Mouse (Mus musculus): ENCODE measurements around the gene Zfp607b. TPM values are rescaled to one million over a fixed set of nuclear protein-coding genes. Genes with fewer than 3 reads are reported as not detected.

Gene Zfp607b
- polyA plus RNA-seq (2014; fragmentation: Illumina TruSeq; extraction: RNeasy Lipid Tissue Mini Kit (QIAGEN cat#74804); ENCODE audit: low read depth, low replicate concordance), result 2.1 TPM

DNA sequence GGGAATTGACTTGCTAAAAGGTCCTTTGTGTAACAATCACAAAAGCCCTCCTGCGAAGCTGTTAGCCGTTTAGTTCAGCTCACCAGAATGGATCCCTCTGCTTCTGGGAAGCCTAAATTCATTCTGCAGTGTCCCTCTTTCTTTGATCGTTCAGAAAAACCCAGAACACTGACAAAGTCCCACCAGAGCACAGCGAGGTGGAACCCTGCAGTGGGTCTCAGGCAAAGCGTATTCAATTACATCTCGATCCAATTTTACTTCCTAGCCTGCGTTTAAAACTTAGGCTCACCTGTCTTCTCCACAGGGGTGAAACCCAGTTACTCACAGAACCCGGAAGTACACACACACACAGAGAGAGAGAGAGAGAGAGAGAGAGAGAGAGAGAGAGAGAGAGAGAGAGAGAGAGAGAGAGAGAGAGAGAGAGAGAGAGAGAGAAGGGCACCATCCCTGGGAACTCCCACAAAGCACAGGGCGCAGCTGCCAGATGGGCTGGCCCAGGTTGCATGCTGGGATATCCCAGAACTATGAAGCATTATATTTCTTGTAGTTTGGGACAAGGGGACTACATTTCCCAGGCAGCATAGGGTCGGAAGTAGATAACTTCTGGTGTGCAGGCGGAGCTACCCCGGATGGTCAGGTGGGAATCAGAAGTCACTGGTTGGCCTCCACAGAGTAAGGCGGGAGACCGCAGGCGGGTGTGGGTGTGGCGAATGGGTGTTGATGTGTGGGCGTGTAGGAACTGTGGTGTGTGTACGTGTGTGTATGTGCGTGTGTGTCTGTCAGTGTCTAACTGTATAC, at the start of gene Zfp607b:
Gene Zfp607b (plus strand): TSS at position 526 of the 798 bp plus-strand sequence.

DNA sequence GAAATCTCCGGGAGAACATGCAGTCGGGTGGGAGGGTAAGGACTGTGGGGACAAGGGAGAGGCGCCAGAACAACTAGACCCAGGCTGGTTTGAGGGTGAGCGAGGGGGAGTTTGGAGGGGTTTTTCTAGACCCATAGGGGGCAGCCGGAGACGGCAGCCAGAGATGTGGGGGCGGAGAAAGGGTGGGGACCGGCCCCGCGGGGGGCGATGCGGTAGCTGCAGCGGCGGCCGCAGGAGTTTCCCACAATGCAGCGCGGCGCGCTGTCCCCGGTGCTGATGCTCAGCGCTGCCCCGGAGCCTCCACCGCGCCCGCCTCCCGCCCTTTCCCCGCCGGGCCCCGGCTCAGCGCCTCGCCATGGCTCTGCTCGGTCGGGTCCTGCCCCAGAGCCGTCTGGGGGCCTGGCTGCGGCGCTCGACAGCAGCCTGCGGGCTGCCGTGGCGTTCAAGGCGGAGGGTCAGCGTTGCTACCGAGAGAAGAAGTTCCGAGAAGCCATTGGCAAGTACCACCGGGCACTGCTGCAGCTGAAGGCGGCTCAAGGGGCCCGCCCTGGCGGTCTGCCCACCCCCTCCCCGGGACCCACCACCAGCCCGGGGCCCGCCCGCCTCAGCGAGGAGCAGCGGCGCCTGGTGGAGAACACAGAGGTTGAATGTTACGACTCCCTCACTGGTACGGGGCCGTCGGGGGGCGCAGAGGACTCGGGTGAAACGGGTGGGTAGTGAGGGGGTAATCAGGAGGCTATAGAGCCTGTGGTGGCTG, 35.3 kb upstream of the Zfp607b start, which contains the start of gene Ttc9b:
Gene Ttc9b (plus strand): TSS at position 235 of the 757 bp plus-strand sequence.

DNA sequence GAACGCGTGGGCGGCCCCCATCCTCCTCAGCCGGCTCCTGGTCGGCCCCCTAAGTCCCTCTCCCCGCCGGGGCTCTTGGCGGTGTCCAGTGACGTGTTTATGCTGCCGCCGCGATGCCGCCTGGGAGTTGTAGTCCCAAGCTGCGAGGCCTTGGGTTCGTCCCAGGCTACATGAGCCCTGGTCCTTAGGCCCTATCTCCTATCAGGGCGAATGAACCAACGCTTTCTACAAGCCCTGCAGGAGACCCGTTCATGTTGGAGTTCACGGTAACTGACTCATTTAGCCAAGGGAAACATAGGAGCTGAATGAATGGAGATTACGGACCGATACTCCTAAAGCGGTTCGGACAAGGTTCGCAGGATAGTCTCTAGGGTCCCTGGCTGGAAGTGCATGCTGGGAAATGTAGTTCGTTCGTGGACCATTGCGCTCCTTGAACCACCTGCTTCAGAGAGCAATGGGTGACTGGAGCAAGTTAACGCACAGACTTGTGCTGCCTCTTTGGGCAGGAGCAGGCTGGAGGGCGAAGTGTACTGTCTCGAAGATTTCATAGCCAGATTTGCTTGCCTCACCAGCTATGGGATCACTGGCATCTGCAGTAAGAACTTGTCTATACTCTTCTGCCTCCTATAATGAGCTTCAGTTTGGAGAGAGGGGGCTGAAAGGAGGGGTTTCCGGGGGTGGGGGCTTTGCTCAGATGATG, 14.5 kb upstream of the Zfp607b start, which contains the start of gene Map3k10:
Gene Map3k10 (minus strand): TSS at position 77 of the 700 bp plus-strand sequence.

DNA sequence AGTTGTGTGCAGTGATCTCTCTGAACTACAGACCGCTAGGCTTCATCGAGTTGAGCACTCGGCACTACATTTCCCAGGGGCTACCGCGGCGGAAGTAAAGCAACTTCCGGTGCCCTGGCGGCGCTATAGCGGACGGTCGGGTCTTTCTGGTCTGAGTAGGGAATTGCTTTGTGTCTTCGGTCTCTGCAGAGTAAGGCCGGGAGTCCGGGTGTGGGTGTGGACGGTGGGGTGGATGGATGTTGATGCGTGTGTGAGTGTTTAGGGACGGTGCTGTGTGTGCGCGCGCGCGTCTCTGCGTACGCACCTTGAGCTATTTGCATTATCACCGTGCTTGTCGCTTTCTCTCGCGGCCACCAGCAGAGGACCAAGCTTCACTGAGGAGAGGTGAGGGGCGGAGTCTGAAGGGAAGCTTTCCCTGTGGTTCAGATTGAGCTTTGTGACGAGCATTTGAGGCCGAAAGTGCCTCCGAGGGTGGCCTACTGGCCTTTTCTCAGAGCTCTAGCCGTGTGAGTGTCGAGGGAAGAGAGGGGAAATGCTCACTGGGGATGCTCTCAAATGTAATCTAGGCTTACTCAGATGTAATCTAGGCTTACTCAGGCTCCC, 42.2 kb downstream of the Zfp607b start, which contains the start of gene Zfp60:
Gene Zfp60 (plus strand): TSS at position 109 of the 603 bp plus-strand sequence.

Other genes with a start within 250 kb of the Zfp607b start
- gene Sptbn4, start 241.7 kb upstream of the Zfp607b start, polyA plus RNA-seq (2014; fragmentation: Illumina TruSeq; extraction: RNeasy Lipid Tissue Mini Kit (QIAGEN cat#74804); ENCODE audit: low read depth, low replicate concordance), result not detected
- 1.1 TPM for gene Blvrb, start 241.4 kb upstream of the Zfp607b start, polyA plus RNA-seq (2014; fragmentation: Illumina TruSeq; extraction: RNeasy Lipid Tissue Mini Kit (QIAGEN cat#74804); ENCODE audit: low read depth, low replicate concordance)
- 1.1 TPM for gene Sertad3, start 215.6 kb upstream of the Zfp607b start, polyA plus RNA-seq (2014; fragmentation: Illumina TruSeq; extraction: RNeasy Lipid Tissue Mini Kit (QIAGEN cat#74804); ENCODE audit: low read depth, low replicate concordance)
- gene Sertad1, start 202.4 kb upstream of the Zfp607b start, polyA plus RNA-seq (2014; fragmentation: Illumina TruSeq; extraction: RNeasy Lipid Tissue Mini Kit (QIAGEN cat#74804); ENCODE audit: low read depth, low replicate concordance), result 0.36 TPM
- gene Prx, start 190.0 kb upstream of the Zfp607b start, polyA plus RNA-seq (2014; fragmentation: Illumina TruSeq; extraction: RNeasy Lipid Tissue Mini Kit (QIAGEN cat#74804); ENCODE audit: low read depth, low replicate concordance), result 0.08 TPM
- gene Hipk4, start 166.1 kb upstream of the Zfp607b start, polyA plus RNA-seq (2014; fragmentation: Illumina TruSeq; extraction: RNeasy Lipid Tissue Mini Kit (QIAGEN cat#74804); ENCODE audit: low read depth, low replicate concordance), result 0.20 TPM
- 1.8 TPM for gene Pld3, start 136.1 kb upstream of the Zfp607b start, polyA plus RNA-seq (2014; fragmentation: Illumina TruSeq; extraction: RNeasy Lipid Tissue Mini Kit (QIAGEN cat#74804); ENCODE audit: low read depth, low replicate concordance)
- gene 2310022A10Rik, start 136.1 kb upstream of the Zfp607b start, polyA plus RNA-seq (2014; fragmentation: Illumina TruSeq; extraction: RNeasy Lipid Tissue Mini Kit (QIAGEN cat#74804); ENCODE audit: low read depth, low replicate concordance), result 2.4 TPM
- gene Akt2, start 97.8 kb upstream of the Zfp607b start, polyA plus RNA-seq (2014; fragmentation: Illumina TruSeq; extraction: RNeasy Lipid Tissue Mini Kit (QIAGEN cat#74804); ENCODE audit: low read depth, low replicate concordance), result 8.8 TPM
- gene Ttc9b, start 35.4 kb upstream of the Zfp607b start, polyA plus RNA-seq (2014; fragmentation: Illumina TruSeq; extraction: RNeasy Lipid Tissue Mini Kit (QIAGEN cat#74804); ENCODE audit: low read depth, low replicate concordance), result not detected
- 2.0 TPM for gene Map3k10, start 14.7 kb upstream of the Zfp607b start, polyA plus RNA-seq (2014; fragmentation: Illumina TruSeq; extraction: RNeasy Lipid Tissue Mini Kit (QIAGEN cat#74804); ENCODE audit: low read depth, low replicate concordance)
- 25.0 TPM for gene Zfp60, start 42.0 kb downstream of the Zfp607b start, polyA plus RNA-seq (2014; fragmentation: Illumina TruSeq; extraction: RNeasy Lipid Tissue Mini Kit (QIAGEN cat#74804); ENCODE audit: low read depth, low replicate concordance)
- gene Zfp626, start 117.9 kb downstream of the Zfp607b start, polyA plus RNA-seq (2014; fragmentation: Illumina TruSeq; extraction: RNeasy Lipid Tissue Mini Kit (QIAGEN cat#74804); ENCODE audit: low read depth, low replicate concordance), result 15.7 TPM
- gene Zfp59, start 149.3 kb downstream of the Zfp607b start, polyA plus RNA-seq (2014; fragmentation: Illumina TruSeq; extraction: RNeasy Lipid Tissue Mini Kit (QIAGEN cat#74804); ENCODE audit: low read depth, low replicate concordance), result 11.0 TPM
- 5.1 TPM for gene Zfp607a, start 168.2 kb downstream of the Zfp607b start, polyA plus RNA-seq (2014; fragmentation: Illumina TruSeq; extraction: RNeasy Lipid Tissue Mini Kit (QIAGEN cat#74804); ENCODE audit: low read depth, low replicate concordance)
- gene Zfp974, start 240.1 kb downstream of the Zfp607b start, polyA plus RNA-seq (2014; fragmentation: Illumina TruSeq; extraction: RNeasy Lipid Tissue Mini Kit (QIAGEN cat#74804); ENCODE audit: low read depth, low replicate concordance), result 15.8 TPM